Mouse (Mus musculus) thymus, postnatal 25 days (tissue): ENCODE measurements around the gene Olfr31.

Source experiments
- DNase-seq: peaks from one replicate; pipeline ENCODE4 v3.0.0; 2022

The Olfr31 gene

GRCm38 (mm10) chr14:14322528-14322927, at the start of gene Olfr31:
Gene Olfr31, plus strand, starts transcription at chr14:14322828.
- DNase-seq: no peak

DNA sequence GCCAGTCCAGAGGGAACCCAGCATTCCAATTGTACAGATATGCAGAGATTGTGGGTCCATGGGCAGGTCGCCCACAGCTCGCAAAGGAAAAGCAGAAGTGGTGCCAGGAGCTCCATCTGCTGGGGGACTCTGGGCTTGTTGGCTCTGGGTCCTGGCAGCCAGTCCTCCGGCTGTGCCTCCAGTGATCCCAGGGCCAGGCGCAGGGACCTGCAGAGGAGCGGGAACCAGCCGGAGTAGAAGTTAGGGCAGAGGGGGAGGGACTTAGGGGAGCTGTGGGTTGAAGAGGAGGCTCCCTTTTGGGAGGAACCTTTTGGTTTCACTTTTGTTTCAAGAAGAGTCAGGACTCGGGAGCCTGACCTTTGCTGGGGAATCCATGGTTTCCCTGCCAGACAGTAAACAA, 28.2 kb upstream of the Olfr31 start:
- DNase-seq: peak; percentile 6

- no peak for DNase-seq
Observed at GRCm38 (mm10) chr14:14308938-14309337, 13.7 kb upstream of the Olfr31 start.

GRCm38 (mm10) chr14:14309416-14309815, 13.2 kb upstream of the Olfr31 start:
- no peak for DNase-seq

GRCm38 (mm10) chr14:14345113-14345871, 22.7 kb downstream of the Olfr31 start:
- peak; percentile 94 for DNase-seq

- peak; percentile 78 for DNase-seq
Observed at GRCm38 (mm10) chr14:14345948-14346812, 23.6 kb downstream of the Olfr31 start, which contains the start of gene Il3ra. Gene Il3ra, plus strand, starts transcription at chr14:14346275.

DNA sequence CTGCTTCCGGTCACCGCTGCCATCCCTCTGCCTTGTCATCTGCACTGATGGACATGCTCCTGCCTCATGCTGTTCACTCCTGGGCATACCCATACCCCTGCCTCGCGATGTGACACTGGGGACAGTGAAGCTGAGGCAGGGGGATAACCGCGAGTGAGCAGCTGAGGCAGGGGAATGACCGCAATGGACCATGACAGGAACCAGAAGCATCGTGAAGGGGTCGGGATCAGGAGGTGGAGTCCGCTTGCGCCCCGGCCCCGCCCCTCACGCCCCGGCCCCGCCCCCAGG, 24.1 kb downstream of the Olfr31 start:
- DNase-seq: no peak

GRCm38 (mm10) chr14:14347151-14347835, 24.7 kb downstream of the Olfr31 start:
- peak; percentile 18 for DNase-seq

DNA sequence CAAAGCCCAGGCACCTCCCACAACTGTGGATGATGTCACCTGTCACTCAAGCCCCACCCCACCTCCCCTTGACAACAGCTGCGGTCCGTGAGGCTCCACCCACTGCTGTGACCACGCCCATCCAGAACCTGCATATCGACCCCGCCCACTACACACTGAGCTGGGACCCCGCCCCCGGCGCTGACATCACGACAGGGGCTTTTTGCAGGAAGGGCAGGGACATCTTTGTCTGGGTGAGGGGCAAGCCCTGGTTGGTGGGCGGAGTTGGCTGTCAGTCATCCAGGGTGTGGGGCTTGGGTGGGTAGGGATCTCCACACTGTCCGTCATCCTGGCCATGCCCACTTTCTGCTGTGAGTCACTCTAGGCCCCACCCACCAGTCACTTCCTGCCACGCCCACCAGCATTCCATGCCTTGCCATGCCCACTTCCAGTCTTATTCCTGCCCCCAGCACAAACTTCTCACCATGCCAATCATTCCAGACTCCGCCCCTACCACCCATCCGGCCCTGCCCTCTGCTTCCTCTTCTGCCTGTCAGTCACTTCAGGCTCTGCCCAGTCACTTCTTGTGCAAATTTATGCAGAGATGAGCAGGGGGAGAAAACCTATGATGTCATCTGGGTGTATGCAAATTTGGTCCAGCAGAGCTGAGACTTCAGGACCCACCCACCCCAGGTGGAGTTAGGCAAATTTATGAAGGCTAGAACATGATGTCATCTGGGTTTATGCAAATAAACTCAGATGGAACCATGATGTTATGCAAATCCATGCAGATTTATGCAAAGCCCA, 25.4 kb downstream of the Olfr31 start:
- DNase-seq: peak; percentile 6

GRCm38 (mm10) chr14:14348674-14349401, 26.2 kb downstream of the Olfr31 start:
- peak; percentile 6 for DNase-seq

- no peak for DNase-seq
Observed at GRCm38 (mm10) chr14:14349485-14350262, 27.0 kb downstream of the Olfr31 start.

GRCm38 (mm10) chr14:14350263-14351147, 27.9 kb downstream of the Olfr31 start:
- peak; percentile 10 for DNase-seq

- no peak for DNase-seq
Observed at GRCm38 (mm10) chr14:14351148-14351455, 28.5 kb downstream of the Olfr31 start.

GRCm38 (mm10) chr14:14351721-14352590, 29.3 kb downstream of the Olfr31 start:
- DNase-seq: no peak

- DNase-seq: no peak
Observed at GRCm38 (mm10) chr14:14352606-14353005, 30.0 kb downstream of the Olfr31 start.

GRCm38 (mm10) chr14:14353081-14353732, 30.6 kb downstream of the Olfr31 start:
- no peak for DNase-seq

DNA sequence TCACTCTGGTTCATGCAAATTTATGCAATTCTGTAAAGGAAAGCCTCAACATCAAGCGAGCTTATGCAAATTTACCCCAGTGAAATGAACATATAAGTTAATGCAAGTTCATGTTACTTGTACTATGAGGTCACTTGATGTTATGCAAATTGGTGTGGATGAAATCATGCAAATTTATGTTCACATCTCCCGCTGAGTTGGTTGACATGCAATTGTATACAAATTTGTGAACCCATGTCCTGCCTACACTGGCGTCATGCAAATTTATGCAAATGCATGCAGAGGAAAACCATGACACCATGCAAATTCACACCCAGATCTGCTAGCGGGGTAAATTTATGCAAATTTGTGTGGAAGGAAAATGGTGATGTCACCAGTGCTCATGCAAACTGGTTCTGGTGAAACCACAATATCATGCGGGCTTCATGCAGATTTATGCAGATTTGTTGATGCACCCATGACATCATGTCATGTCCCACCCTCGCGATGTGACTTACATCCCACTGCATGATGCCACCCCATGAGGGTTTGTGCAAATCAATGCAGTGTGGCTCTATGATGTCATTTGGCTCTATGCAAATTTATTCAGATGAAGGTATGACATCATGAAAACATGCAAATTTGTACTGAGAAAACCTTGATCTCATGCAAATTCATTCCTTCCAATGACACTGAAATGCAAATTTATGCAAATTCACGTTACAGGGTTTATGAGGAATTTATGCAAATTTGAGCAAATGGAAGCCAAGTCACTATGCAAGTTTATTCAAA, 31.3 kb downstream of the Olfr31 start:
- DNase-seq: no peak
